Mouse (Mus musculus): ENCODE data around the gene Ephb2. TPM values are rescaled to one million over a fixed set of nuclear protein-coding genes. Genes with fewer than 3 reads are reported as not detected.

Ephb2 gene
- total RNA-seq, 2 experiments from 2014 or later = 40.5 to 43.9 TPM

GRCm38 (mm10) chr4:136734210-136734803, 101.5 kb downstream of the Ephb2 start:
- no peak for DNase-seq (ENCODE audit: low spot score in 2 of 2)

- DNase-seq (ENCODE audit: low spot score in 2 of 2) = no peak
Observed at GRCm38 (mm10) chr4:136733217-136733865, 102.4 kb downstream of the Ephb2 start.

DNA sequence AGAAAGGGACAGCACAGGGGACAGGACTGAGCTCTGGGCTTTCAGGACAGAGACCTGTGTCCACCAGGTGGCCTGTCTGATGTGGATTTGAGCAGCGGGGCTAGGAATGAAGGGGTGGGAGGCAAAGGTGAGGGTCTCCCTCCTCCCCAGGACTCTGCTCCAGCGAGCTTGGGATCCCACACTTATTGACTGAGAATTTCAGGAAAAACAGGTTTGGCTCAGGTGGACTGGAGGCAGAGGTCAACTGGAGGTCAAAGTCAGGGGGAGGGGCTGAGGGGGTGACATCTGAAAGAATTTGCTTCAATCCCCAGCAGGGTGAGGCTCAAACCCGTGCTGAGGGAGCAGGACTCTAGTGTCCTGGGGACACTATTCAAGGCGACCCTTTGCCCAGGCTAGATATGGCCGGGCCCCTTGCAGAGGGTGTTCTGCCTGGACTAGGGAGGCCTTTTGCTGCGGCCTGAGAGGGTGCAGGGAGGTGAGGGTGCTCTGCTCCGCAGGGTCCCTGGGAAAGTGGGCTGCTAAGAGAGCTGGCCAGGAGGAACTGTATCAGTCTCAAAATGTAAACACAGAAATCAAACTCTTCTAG, 103.2 kb downstream of the Ephb2 start:
- no peak for DNase-seq (ENCODE audit: low spot score in 2 of 2)

DNA sequence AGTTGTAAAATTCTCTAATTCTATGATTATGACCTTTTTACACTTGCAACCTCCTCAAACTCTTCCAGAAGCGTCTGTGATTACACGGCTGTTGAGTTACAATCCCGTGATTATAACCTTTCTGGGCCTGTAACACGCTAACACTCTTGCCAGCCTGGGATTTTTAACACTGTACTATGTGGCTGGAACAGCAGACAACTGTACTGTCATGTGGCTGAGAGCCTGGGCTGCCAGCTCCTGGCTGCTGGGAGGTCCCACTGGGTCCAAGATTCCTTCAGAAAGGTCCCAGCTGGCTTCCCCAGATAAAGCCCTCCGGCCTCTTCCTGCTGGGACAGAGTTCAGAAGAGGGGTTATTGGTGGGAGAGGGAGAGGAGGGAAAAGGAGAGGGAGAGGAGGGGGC, 104.0 kb downstream of the Ephb2 start:
- DNase-seq (ENCODE audit: low spot score in 2 of 2) = no peak

GRCm38 (mm10) chr4:136731008-136731609, 104.7 kb downstream of the Ephb2 start:
- DNase-seq (ENCODE audit: low spot score in 2 of 2) = peak; percentile 51 to 61

DNA sequence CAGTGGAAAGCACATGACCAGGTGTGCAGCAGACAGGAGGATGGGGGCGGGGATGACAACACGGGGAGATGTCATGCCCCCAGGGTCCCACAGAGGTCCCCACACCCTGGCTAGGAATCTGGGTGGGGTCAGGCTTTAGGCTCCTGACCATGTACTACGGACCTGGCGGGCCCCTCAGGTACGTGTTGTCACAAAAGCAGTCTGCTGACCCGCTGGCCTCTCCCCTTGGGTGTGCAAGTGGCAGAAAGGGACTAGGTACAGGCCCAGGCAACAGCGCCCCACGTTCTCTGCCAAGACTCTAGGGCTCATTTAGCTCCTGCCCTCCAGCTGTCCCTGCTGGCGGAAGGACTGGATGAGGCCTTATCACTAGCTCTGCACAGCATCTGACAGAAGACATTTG, 105.3 kb downstream of the Ephb2 start:
- DNase-seq (ENCODE audit: low spot score in 2 of 2) = no peak

DNA sequence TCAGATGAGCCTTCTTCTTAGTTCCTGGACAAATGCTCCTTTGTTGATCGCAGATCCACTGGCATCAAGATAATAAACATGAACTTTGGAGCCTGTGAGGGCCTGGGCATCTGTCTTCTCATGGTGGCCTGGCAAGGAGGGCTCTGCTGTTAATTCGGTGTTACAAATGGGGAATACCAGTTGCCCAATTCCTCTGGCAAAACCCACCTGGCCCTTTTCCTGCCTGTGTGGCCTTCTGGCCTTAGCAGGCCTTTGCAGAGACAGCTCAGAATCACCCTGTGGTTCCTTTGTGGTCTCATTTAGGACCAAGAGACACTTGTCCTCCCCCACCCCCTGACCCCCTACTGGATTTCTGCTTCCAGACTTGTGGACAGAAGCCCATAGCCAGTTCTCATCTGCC, 106.2 kb downstream of the Ephb2 start:
- no peak for DNase-seq (ENCODE audit: low spot score in 2 of 2)

GRCm38 (mm10) chr4:136726941-136727340, 108.8 kb downstream of the Ephb2 start:
- DNase-seq (ENCODE audit: low spot score in 2 of 2) = no peak

DNA sequence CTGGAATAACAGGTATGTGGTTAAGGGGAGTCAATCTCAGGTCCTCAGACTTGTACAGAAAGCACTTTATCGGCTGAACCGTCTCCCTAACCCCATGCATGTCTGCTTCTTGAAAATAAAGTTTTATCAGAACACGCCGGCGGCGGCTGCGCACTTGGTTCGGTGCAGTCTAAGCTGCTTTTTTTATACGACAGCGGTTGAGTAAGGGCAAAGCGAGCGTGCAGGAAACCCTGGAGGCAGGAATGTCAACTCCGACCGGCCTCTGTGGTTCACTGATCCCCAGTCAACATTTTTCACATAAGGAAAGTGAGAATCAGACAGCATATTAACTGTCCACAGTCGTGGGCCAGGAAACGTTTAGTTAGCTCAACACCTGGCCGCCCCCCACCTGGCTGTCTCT, 111.1 kb downstream of the Ephb2 start:
- no peak for DNase-seq (ENCODE audit: low spot score in 2 of 2)

DNA sequence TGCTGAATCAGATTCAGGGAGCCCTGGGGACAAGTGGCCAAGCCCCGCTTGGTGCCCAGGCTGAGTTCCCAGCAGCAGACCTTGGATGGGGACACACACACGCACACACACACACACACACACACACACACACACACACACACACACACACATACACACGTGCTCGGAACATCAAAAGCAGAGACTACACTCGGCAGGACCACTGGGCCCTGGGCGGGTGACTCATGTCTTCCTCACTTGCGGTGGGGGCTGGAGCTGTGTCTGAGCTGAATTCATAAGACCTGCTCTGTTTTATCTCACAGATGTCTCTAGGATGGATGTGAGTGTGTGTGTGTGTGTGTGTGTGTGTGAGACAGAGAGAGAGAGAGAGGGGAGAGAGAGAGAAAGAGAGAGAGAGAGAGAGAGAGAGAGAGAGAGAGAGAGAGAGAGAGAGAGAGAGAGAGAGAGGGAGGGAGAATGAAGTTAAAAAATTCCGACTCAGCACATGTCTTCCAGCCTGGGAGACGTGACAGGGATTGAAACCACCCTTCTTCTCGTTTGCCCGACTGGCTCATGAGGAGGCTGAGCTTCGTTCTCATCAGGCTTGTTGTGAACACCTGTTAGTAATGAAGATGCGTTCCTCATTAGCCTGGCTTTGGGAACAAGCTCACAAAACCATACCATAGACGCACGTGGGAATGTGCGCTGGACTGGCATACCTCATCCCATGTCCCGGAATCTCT, 113.3 kb downstream of the Ephb2 start:
- no peak for DNase-seq (ENCODE audit: low spot score in 2 of 2)

GRCm38 (mm10) chr4:136721937-136722336, 113.9 kb downstream of the Ephb2 start:
- DNase-seq (ENCODE audit: low spot score in 2 of 2) = no peak

DNA sequence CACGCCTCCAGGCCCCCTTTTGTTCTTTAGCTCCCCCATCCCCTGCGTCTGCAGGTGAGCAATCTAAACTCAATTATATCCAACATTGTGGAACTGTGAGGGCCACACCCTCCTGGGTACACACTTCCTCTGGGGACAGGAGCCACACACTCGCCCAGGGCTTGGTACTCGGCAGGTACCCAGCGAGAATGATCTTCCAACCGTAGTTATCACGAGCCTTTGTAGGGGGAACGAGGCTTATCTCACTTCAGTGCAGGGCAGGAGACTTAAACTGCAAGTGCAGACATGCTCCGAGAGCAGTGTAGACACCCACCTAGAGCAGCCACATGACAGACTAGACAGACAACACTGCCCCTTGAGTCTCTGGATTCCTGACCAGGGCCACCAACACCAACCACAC, 115.8 kb downstream of the Ephb2 start:
- DNase-seq (ENCODE audit: low spot score in 2 of 2) = no peak

- no peak for DNase-seq (ENCODE audit: low spot score in 2 of 2)
Observed at GRCm38 (mm10) chr4:136718193-136718986, 117.4 kb downstream of the Ephb2 start.

- DNase-seq (ENCODE audit: low spot score in 2 of 2) = peak; percentile 62 to 76
Observed at GRCm38 (mm10) chr4:136716561-136716972, 119.2 kb downstream of the Ephb2 start.

GRCm38 (mm10) chr4:136714530-136714929, 121.3 kb downstream of the Ephb2 start:
- DNase-seq (ENCODE audit: low spot score in 2 of 2) = no peak

GRCm38 (mm10) chr4:136713889-136714288, 121.9 kb downstream of the Ephb2 start:
- no peak for DNase-seq (ENCODE audit: low spot score in 2 of 2)

DNA sequence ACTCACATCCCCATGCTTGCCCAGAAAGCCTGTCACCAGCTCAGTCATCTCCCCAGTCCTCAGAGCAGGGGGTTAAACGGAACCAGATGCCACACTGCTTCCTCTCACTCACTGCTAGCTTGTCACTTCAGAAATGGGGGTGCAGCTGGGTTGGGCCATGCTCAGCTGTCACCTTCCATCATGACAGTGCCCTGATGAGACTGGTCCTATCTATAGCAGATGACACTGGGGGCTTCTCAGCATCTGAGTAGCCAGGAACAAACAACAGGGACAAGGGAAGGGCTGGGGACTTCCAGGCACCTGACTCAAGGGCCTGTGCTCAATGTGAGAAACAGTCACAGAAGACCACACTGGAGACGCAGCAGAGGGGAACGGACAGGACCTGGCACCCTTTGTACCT, 122.4 kb downstream of the Ephb2 start:
- no peak for DNase-seq (ENCODE audit: low spot score in 2 of 2)

DNA sequence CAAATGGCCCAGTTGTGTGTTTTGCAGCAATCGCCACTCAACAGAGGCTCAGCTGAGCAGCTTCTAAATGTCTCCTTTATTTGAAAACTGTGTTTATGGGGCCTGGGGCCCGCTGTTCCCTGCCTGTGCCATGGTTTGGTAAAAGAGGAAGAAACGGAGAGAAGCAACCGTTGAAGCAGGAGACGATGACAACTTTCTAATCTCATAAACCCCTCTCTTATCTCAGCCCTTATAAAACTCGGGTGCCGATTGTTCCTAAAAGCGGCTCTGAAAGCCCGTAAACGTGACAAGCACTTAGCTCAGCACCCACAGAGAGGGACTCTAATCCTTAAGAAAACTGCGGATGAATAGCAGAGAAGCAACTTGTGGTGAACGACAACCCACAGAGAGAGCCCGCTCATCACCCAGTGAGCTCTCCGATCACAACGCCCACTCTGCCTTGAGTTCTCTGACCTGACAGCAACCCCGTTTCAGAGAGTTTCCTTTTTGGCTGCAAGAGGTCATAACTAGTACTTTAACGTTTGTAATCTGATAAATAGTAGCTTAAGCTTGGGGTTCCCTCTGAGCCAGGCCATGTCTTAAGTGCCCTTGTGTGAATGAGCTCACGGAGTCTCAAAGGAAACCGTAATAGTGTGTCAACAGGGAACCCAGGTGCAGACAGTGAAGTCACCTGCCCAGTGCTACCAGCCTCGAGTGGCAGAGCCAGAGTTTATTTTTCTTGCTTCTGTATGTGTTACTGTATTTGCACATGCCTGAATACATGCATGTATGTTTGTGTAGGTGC, 123.6 kb downstream of the Ephb2 start:
- no peak for DNase-seq (ENCODE audit: low spot score in 2 of 2)

DNA sequence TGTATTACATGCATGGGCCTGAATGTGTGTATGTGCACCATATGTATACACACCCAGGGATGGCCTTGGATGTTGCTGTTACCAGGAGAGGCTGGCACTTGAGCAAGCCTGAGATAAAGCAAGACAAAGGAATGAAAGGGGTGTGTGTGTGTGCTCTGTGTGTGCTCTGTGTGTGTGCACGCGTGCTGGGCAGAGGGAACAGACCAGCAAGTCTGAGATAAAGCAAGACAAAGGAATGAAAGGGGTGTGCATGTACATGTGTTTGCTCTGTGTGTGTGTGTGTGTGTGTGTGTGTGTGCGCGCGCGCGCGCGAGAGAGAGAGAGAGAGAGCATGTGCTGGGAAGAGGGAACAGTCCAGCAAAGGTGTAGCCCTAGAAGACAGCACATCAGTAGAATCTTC, 125.4 kb downstream of the Ephb2 start:
- no peak for DNase-seq (ENCODE audit: low spot score in 2 of 2)

DNA sequence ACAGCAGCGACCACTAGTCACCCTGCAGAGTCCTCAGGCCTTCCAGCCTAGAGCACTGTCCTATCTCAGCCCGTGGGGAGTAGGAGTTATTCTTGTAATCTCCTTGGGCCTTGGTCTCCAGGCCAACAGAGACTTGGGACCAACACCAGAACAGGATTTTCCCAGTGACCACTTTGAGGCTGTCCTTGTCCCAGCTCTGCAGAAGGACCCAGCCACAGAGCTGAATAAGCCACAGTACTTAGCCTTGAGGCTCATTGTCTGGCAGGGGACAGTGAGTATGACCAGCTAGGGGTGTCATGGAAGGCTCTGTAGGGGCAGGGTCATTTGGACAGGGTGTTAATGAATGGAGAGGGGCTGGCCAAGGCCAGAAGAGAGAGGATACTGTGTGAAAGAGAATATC, 126.8 kb downstream of the Ephb2 start:
- DNase-seq (ENCODE audit: low spot score in 2 of 2) = no peak
